ENCODE assay signal across 8 mouse cellular contexts in the genomic region with DNA sequence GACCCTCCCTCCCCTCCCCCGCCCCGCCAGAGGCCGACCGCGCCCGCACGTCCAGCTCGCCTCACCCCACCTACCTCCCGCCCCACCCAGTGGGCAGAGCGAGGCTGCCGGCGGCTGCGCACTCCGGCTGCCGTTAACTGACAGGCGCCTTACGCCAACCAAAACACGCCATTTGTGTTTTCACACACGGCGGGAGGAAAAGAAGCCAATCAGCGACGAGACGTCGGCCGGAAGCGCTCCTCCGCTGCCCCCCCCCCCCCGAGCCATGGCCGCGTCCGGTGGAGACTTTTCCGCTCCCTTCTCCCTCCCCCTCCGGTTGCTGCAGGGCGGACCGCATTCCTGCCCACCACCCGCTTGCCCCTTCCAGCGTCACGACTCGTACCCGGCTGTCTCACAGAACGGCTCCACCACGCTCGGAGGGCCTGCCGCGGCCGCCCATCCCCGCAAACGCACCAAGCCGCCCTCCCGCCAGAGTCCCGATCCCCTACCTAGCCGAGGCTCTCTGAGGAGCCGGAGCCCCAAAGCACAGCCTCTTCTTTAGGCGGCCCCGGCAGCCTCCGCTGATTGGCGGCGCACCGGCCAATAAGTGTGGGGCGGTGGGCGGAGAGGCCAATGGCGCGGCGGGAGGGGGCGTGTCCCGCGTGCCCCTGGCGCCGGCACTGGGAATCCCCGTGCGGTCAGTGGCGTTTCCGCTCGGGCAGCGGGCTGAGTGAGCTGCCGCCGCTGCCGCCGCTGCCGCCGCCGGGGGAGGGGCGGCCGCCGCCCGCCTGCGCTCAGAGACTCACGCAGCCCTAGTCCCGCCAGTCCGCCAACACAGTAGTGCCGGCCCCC. TPM values are rescaled to one million over a fixed set of nuclear protein-coding genes. Genes with fewer than 3 reads are reported as not detected.
A peak's percentile ranks its signal among the peaks of the same experiment; 100 is the strongest.
DNase-seq lines count a peak whose midpoint lies in the region; ATAC-seq lines count a peak whose summit lies in the region.

Setd5 (plus strand) TSS at position 680 of the 831 bp plus-strand sequence.

- peak within 1 kb of the TSS; percentile 100 for H3K9ac ChIP-seq in lung, embryonic 16.5 days (ENCODE audit: low read length)

- peak; percentile 57 to 75 for ATAC-seq in hematopoietic stem cell, adult 5-6 weeks (replicated peaks in 1 of 2; ENCODE audit: insufficient read depth in 1 of 2, low FRiP score in 2 of 2, low TSS enrichment in 1 of 2, low read depth in 1 of 2, poor library complexity in 2 of 2, severe bottlenecking in 2 of 2)
- peak; percentile 93 for ATAC-seq in lung, embryonic 16.5 days (ENCODE audit: low read depth)

- peaks cover 25% of the 10 kb centered on the region for H3K4me1 ChIP-seq in lung, embryonic 16.5 days (replicated peaks; ENCODE audit: control insufficient read depth, insufficient read depth, low read length)

- peak within 1 kb of the TSS; percentile 100 for H3K27ac ChIP-seq in lung, embryonic 16.5 days (ENCODE audit: low read length)

- under 1% methylated on average over 38 of the region's 91 CpGs for whole genome bisulfite sequencing in lung, embryonic 16.5 days

- DNase-seq in MEL-GATA-1-ER (ENCODE audit: extremely low read depth, low read depth), result peak; percentile 95
- DNase-seq in cerebellum, adult 8-10 months, result peak; percentile 98
- DNase-seq in forelimb bud, embryonic 11.5 days (ENCODE audit: low read depth, low spot score), result peak; percentile 97
- DNase-seq in layer of hippocampus, adult 9-10 months (ENCODE audit: low spot score), result peak; percentile 90
- peak; percentile 96 for DNase-seq in ovary, postnatal 10 days (ENCODE audit: low spot score)
- DNase-seq in thymus, postnatal 10 days (ENCODE audit: low spot score in 2 of 2), result peak; percentile 98 to 99

- H3K27me3 ChIP-seq in lung, embryonic 16.5 days (ENCODE audit: control insufficient read depth, insufficient read depth, low read depth, low read length), result no peaks in the 10 kb centered on the region

- peak within 1 kb of the TSS; percentile 86 for H3K4me2 ChIP-seq in lung, embryonic 16.5 days (ENCODE audit: low read depth, low read length)

- H3K9me3 ChIP-seq in lung, embryonic 16.5 days (ENCODE audit: control insufficient read depth, low read length), result no peaks in the 10 kb centered on the region

- peak within 1 kb of the TSS; percentile 86 for H3K4me3 ChIP-seq in lung, embryonic 16.5 days (ENCODE audit: low read length)

- H3K36me3 ChIP-seq in lung, embryonic 16.5 days (ENCODE audit: control insufficient read depth, insufficient read depth, low read length), result no peaks in the 10 kb centered on the region

RNA-seq across cellular contexts. Expression of gene Setd5, which starts in this region (rescaled TPM):
- 69.7 and 82.5 TPM in 2 replicates for total RNA-seq in hematopoietic stem cell, adult 5-6 weeks (2017)
- 72.1 and 75.6 TPM in 2 replicates for polyA plus RNA-seq in lung, embryonic 16.5 days (2015; fragmentation: Nextera tagmentation; extraction: Ambion mirVana)

Comparison
In these comparisons a context has a peak if more than half of its experiments do, and no peak if none do; other contexts are left out.
1. Peak in every context shown above with its lines: DNase-seq, ATAC-seq, H3K4me3 ChIP-seq and H3K27ac ChIP-seq.